Mouse (Mus musculus) left cerebral cortex, adult 18-20 months (tissue): ENCODE results near the gene Rassf5. TPM values are rescaled to one million over a fixed set of nuclear protein-coding genes. Genes with fewer than 3 reads are reported as not detected.

Source experiments
- DNase-seq, 2 experiments: peaks; one replicate each; pipeline ENCODE4 v3.0.0; 2021 to 2022; ENCODE audit warnings: low spot score in 2 of 2, mixed read lengths in 1 of 2
- long read RNA-seq, 2 experiments: library from polyadenylated mRNA; stranded (forward); transcript quantifications; one replicate each; pipeline ENCODE4 v2.0.0; 2021
- total RNA-seq, 2 experiments: library from RNA; stranded (reverse); gene quantifications; 2 replicates each; pipeline ENCODE4 v1.2.3; 2021

Rassf5 gene
- 10 to 100 TPM; 27.7 to 28.1 TPM for total RNA-seq
- long read RNA-seq, experiment 1, transcript Rassf5-201 (6 exons, 3,485 nt), result major isoform, 19 of 27 reads
- long read RNA-seq, experiment 1, partial matches to known transcripts, result 3 of 27 reads
- long read RNA-seq, experiment 1, other reads (novel, unspliced or antisense), result 3 of 27 reads
- long read RNA-seq, experiment 2, transcript Rassf5-201 (6 exons, 3,485 nt), result major isoform, 24 of 33 reads
- long read RNA-seq, experiment 2, partial matches to known transcripts, result 1 of 33 reads
- long read RNA-seq, experiment 2, other reads (novel, unspliced or antisense), result 6 of 33 reads

DNA sequence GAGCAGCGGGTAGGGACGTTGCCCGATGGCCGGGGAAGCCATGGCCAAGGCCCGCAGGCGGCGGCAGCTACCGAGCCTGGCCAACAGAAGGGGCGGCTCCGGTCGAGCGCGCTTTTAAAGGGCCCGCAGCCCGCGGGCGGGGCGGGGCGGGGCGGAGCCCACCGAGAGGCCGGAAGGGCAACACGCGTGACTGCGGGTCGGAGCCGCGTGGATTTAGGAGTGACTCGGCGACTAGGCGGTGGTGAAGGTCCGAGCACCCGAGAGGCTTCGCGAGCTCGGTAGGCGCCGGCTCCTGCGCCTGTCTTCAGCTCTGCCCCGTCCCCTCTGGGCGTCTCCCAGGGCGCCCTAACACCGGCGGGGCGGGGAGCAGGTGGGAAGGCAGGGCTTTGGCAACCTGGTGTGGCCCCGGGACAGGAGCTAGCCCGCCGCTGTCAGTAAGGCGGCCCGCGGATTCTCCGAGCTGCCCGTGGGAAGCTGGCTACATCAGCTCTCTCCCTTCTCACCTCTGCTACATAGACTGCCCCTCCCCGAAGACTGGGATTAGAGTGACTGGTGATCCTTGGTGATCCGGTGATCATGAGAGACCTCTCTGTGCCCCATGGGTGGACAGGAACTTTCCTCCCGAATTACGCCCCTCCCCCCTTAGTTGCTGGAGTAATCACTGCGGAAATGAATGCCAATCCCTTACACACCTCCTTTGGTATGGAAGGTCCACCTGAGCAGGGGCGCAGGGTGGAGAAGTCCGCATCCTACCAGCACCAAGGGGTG is at the start of gene Rassf5:
Gene Rassf5, minus strand, starts transcription at position 170 of the 768 bp plus-strand sequence.
- peak; percentile 60 to 75 for DNase-seq

DNA sequence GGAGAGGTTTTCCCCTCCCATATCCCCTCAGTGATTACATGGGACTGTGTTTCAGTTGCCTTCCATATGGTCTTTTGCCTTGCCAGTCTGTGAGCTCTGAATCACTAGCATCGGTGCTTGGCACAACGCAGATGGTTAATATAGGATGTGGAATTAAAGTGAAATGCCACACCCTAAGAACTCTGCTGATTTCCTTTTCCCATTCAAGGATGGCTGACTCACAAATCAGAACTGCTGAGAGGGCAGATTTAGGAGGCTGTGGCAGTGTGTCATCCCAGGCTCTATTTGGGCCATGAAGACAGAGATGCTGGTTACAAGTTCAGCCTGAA is 48.8 kb upstream of the Rassf5 start:
- DNase-seq, result no peak

DNA sequence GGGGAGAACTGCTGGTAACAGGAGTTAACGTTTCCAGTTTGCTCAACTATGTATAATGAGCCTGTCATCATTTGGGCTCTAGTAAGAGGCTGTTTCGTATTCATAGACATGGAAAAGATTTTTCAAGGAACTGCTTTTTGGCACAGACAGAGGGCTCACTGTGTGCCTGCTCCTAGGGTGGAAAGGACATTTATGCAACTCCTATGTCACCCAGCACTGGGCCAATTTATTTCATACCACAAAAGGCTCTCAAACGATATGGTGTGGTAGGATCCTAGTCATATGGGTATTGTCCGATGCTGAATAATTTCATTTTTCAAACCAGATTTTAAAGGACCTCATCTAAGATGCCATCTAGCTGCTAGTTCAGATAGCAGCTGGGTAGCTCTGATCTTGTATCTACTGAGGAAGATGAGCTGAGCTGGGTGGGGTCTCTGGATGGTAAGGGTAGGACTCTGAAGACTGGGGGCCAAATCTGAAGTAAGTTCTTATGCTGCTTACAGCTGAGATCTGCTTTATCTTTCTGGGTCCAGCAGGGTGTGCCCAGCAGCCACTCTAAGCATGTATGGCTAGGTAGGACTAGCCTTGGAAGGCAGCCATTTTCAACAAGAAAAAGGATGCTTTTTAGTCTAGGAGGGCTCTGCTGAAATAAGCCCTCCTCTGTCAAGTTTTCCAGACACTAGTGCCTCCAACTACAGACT is 48.3 kb upstream of the Rassf5 start:
- no peak for DNase-seq

DNA sequence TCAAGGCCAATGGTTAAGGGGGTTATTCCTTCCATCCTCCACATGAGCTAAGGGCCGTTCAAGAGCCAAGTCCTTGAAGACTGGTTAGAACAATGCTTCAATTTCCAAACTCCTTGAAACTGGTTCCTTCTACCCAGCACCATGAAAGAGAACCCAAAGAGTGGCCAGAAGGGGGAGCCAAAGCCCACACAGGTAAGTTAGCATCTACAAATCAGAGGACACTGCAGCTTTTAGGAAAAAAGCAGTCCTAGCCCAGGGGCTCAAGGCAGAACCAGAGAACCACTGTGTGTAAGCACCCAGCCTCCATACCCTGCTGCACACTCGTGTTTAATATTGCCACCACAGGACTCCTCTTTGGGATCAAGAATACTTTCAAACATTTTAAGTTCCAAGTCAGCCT is 45.6 kb upstream of the Rassf5 start:
- DNase-seq, result peak; percentile 72 to 84

DNA sequence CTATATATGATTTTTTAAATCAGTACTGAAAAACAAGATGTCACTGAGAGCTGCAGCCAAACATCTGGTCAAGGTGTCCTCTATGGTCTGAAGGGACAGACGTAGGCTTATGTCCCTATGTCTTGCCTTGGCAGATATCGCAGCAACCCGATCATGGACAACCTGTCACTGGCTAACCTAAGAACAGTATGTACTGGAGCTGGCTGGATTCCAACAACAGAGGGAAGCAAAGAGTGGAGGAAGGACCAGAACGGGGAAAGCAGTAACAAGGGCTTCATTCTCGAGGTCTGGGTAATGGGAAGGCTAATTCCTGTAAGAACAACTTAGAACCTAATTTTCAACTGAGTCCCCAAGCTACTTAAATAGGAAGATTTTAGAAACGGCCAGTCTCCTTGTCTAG is 43.9 kb upstream of the Rassf5 start:
- no peak for DNase-seq

DNA sequence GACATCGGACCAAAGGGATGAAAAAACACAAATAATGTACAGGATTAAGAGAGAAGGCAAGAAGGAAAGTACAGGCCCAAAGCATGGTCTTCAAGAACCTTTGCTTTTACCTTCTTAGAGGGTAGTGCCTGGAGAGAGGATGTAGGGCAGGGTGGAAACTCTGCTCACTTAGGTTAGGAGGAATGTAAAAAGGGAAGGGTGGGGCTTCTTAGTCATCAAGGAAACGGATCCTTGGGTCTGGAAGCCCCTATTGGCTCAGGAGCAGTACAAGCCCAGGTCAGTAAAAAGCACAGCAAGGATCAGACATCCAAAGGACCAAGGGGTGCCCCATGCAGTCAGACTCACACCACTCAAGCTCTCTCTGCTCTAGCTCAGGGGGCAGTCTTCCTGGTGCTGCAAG is 42.2 kb upstream of the Rassf5 start:
- DNase-seq, result no peak

DNA sequence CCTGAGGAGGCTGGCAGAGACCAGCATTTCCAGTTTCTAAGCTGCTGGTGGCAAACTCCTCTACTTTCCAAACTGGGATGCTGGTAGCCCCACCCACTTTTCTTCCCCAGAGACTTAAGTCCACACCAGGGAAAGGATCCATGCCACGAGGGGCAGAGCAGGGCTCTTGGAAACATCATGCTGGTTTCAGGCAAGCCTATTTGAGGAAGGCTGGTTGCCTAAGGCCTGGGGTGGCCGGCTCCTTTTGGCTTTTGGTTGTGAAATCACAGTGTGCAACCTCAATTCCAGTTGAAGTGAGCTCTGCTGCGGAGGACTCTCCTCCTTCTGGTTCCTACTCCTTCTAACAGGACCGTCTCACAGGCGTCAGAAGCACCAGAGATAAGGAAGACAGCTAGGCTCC is 41.7 kb upstream of the Rassf5 start:
- DNase-seq, result no peak

DNA sequence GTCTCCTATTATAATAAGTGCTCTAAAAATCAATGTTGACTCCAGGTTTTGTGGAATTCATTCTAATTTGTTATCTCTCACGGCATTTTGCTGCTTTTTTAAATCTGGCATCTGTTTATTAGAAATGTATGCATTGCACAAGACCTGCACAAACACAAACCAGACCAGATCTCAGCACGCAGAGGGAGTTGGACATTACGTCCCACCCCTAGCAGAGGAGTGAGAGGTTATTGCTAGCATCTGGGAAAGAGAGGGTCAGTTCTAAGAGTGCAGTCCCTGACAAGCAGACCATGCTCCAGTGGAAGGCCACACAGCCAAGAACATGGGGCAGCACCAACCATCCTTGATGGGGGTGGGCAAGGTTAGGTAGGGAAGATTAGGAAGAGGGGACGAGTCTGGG is 39.6 kb upstream of the Rassf5 start:
- no peak for DNase-seq

DNA sequence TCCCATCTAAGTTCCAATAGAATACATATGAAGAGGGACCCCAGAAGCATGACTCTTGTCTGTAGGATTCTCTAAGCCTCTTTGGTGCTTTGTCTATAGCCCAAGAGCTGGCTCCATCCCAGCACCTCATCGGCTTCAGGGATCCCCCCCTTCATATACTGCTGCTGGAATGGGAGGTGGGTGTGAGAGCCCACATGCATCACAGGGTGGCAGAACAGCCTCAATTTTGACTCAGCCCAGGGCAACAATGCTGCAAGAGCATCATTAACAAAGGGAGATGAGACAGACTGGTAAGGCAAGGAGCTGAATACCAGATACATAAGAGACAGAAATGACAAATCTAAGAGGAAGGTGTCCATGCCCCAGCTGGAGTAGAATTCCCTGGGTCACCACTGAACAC is 39.1 kb upstream of the Rassf5 start:
- no peak for DNase-seq

DNA sequence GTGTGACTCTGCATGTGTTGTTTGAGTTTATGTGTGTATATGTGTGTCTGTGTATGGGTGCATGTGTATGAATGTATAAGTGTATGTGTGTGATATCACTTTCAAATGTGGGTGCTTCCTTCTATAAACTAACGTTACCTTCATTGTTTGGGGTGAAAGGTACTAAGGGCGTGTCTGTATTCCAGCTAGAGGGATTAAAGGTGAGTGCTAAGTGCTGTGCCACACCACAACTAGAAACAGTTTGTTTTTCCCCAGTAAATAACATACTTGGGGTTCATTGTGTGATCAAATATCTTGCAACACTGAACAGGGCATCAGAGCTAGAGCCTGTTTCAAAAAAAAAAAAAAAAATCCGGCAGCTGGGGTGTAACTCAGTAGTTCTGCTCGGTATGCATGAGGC is 36.7 kb upstream of the Rassf5 start:
- no peak for DNase-seq

DNA sequence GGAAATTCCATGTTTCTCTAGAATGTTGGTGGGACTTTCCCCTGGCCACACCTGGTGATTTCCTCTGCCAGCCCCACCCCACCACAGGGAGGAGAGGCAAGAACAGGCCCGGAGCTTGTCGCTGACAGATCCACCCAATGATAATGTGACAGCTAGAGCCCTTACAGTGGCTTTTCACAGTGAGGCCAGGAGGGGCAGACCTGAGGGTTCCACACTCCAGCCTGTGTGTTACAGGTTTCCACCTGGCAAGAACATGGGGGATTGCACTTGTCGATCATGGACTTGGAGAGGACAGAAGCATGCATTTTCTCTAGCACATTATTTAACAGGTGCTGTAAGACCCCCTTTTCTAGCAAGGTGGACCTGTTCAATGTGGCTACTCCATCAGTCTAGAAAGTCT is 35.2 kb upstream of the Rassf5 start:
- no peak for DNase-seq

DNA sequence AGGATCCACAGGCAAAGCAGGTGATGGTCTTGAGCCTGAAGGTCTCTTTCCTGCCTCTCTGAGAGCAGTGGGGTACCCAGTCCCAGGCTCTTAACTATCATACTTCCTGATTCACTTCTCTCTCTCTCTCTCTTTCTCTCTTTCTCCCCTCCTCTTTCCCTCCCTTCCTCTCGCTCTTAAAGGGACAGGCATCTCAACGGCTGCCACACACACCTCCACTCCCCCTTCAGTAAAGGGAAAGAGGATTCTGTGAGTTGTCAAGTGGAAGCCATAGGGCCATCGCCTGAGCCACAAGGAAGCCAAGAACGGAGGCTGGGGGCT is 34.4 kb upstream of the Rassf5 start, which contains the start of gene Ikbke:
Gene Ikbke, minus strand, starts transcription at position 151 of the 321 bp plus-strand sequence.
- no peak for DNase-seq

DNA sequence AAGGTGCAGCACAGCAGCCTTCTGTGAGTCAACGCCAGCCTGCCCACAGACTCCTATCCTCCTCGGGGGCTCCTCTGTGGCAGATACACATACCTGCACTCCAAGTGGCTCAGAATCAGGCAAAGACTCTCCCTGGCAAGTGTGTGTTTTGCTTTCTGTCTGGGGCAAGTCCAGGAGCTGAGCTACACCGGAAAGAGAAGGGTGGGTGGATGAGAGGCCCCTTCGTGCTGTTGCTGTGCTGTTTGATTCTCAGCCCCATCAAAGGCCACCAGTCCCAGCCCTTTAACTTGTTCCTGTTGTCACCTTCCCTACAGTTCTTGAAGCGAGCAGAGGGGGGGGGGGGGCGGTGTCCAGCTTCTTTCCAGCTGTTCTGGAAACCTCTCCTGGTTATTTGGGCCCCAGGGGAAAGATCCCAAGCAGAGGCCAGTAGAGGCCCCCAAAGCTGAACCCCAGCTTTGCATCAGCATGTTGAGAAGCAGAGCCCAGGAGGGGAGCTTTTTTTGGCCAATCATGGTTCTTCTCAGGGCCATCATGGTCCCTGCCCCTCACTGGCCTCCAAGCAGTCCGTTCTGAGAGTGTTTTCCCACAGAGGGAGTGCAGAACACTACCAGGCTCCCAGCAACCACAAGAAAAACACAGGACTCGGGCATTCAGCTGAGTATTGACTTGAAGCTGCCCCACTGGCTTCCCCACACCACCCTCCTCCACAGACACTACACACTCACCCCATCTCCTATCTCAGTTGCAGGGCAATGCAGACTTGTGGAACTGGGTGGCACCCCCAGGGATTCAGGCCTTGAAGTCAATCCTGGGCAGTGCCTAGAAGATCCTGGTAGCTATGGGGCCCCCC is 33.8 kb upstream of the Rassf5 start:
- DNase-seq, result no peak

DNA sequence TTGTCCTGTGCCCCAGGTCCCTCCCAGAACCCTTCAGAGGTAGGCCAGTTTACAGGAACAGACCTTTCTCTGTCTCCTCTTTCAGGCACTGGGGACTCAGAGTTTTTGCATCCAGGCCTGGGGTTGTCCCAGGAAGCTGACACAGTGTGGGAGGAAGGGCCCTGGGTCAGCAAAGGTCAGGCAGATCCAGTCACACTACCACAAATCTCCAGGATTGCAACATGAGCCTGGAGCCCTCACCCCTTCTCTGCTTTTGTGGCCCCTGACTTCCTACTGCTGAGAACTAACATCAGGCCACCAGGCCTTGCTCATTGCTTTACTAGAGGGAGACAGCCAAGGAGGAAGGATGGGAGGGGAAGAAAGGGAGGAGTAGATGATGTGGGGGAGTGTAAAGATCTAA is 31.8 kb upstream of the Rassf5 start:
- DNase-seq, result no peak

DNA sequence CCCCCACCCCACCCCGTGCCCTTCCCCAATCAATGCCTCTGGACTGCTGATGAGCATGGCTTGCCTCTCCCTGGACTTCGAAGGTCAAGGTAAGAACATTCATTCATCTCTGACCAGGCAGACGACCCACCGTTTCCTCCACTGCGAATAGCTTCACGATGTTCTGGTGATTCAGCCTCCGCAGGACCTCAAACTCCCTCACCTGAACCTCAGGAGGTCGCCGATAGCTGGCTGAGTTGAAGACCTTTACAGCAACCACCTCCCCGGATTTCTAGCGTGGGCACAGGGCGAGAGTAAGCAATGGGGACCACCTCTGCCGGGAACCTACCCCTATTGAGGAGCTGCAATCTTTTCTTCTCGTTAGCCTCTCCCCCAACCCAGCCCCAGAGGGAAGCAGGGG is 30.5 kb upstream of the Rassf5 start:
- DNase-seq, result no peak

DNA sequence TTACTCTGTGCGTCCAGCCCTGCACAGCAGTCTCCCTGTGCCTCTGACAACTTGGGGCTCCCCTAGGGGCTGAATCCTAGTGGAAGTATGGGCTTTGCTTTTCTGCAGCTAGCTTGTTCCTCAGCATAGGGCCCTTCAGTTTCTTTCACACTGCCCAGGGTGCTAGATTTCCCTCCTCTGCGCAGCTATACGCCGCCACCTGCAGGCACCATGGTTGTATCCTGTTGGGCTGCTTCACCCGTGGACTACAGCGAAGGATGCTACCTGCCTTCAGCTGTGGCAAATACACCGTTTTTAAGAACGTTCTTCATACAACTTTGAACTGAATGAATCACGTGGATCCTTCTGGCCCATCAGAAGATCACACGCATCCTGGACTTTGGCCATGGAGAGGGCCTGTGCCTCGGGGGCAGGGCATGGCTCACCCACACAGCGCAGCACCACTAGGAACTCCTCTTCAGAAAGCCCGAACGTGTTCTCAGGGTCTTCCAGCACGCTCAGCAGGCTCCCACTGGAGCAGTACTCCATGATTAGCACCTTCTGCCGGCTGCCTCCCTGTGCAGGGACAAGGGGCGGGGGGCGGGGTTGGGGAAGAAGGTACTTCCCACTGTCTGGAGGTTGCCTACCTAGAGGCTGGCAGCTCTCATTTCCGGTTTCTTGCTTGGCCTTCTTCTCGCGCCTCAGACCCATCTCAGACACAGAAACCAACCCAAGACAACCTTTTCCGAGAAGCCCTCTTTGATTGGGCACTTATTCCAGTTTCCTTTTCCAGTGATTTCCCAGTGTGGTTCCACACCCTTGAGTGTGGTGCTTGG is 29.9 kb upstream of the Rassf5 start:
- no peak for DNase-seq

DNA sequence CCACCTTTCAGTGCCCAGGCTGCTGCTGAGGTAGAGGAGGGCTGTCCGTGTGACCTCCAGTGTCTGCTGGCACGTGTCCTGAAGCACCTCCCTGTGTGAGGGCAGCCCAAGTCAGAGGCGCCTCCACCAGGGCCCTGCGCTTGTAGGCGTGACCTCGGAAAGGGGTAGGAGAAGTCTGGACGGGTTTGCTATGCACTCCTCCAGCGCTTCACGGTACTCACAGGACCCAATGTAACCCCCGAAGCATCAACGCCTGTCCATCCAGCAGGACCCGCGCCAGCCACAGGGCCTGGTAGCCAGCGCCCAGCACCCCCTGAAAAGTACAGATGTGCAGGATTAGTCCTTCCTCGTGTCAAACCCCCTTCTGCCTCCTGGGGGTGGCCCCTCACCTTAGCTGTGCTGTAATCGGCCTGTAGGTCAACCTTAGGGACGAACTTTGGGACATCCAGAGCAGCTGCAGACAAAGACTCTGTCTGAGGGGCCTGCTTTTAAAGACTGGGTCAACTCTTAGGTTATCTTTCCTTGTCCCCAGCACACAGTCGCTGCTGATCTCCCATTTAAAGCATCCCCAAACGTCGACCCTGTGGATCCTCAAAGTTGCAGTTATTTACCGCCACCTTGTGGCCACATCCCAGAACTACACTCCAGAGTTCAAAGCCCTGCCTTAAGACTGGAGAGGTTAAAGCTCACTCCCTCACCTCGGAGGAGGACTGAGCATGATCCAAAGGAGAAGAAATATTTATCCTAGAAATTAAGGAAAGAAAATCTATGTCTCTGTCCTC is 24.9 kb upstream of the Rassf5 start:
- peak; percentile 80 to 85 for DNase-seq

DNA sequence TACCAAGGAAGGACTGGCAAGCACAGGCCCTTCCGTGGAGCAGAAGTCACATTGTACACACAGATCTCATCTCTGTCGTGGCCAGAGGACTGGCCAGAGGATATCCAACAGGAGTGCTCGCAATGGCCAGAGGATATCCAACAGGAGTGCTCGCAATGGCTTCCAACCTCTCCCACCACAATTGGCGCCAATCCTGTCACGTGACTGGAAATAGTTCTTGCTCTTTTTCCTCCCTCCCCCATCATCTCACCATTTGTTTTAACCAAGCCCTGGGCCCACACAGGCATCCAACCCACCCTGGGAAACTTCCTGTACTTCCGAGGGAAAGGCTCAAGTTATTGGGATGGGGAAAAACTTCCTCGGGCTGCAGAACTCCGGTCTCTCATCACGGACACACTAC is 23.7 kb upstream of the Rassf5 start:
- no peak for DNase-seq

DNA sequence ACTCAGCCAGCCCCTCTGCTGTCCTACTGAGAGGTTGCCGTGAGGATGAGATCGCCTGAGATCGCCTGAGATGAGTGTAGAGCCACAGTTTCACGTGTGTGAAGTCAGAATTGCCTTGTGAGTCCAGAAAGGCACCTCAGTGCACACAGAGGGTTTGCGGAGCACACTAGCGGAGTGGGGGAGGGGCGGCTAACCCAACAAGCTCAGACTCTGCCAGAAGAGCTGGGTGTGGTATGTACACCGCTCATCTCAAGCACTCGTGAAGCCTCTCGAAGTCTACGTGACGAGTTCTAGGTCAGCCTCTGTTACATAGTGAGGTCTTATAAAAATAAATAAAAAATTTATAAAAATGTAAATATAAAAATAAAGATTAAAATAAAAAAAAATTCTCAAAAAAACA is 18.8 kb upstream of the Rassf5 start:
- no peak for DNase-seq

DNA sequence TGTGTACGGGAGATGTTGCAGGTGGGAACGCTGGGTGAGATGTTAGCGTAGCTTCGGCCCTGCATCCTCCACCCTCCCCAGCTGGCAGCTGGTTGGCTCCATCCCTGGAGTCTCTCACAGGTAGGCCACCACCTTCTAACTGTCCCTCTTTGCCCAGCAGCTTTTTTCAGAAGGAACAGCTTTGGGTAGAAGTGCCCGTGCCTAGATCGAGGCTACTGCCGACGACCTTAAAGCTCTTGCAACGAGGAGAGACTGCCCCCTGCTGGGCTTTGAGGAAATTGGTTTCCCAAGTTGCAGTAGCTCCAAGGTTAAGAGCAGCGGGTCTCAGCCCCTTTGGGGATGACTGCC is 15.2 kb upstream of the Rassf5 start:
- DNase-seq, result peak; percentile 73 to 80
